Mouse (Mus musculus) erythroblast, embryonic 14.5 days (primary cell): ENCODE data around the gene Bcar3.

Experiments used
- GATA1 ChIP-seq: IDR thresholded peaks from 2 replicates; pipeline ENCODE4 v1.6.1; 2012; ENCODE audit warnings: low read length, inconsistent platforms, mixed read lengths
- TAL1 ChIP-seq: IDR thresholded peaks from 3 replicates; pipeline ENCODE4 v1.6.1; 2012; ENCODE audit warnings: low read length, inconsistent platforms, mixed read lengths

- no peak for TF ChIP-seq GATA1
- TF ChIP-seq TAL1 = no peak
Measured at GRCm38 (mm10) chr3:122312936-122313629, 19.1 kb downstream of the Bcar3 start.
